Mouse (Mus musculus) thymus, postnatal 4 days (tissue): Measurements from ENCODE around the gene Tnfaip1.
A peak's percentile ranks its signal among the peaks of the same experiment; 100 is the strongest.

ENCODE experiments used
- DNase-seq: peaks from one replicate; pipeline ENCODE4 v3.0.0; 2021

Tnfaip1 gene

DNA sequence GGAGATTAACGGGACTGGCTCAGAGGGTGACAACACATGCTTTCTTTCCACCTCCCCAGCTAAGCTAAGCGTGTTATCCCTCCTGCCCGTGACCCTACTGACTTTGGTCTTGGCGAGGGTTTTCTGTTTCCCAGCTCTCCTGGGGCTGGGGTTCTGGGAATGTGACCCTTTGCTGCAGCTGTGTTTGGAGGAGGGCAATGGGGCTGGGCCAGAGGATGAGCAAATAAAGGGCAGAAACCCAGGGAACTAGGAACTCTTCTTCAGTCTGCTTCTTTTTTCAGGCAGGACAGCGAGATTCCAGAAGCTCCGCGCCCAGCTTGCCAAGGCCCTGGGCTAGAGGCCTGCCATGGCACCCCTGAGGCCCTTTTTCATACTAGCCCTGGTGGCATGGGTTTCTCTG is 37.1 kb downstream of the Tnfaip1 start, which contains the start of gene Vtn:
Gene Vtn (plus strand): TSS at position 88 of the 400 bp plus-strand sequence.
- DNase-seq, result no peak

GRCm38 (mm10) chr11:78497544-78498522 is 38.3 kb downstream of the Tnfaip1 start, which contains the start of gene Sarm1:
Sarm1 (minus strand) TSS chr11:78497754.
- peak; percentile 100 for DNase-seq

DNA sequence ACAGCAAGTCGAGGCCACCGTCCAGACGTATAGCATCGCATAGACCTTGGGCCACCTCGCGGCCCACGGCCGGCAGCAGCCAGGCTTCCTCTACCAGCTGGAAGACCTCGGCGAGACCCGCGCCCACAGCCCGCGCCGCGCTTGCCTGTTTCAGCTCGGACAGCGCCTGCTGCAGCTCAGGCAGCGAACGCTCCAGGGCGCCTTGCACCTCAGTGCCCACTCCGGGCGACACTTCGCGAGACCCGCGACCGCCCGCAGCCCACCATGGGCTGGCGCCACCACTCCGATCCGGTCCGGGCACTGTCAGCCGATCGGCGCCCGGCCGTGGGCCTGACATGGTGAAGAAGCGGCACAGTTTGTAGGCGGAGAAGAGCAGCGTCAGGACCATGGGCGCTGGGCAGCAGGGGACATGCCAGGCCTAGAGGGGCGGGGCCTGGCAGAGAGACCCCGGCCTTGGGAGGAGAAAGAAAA is 39.0 kb downstream of the Tnfaip1 start:
- DNase-seq, result peak; percentile 56

DNA sequence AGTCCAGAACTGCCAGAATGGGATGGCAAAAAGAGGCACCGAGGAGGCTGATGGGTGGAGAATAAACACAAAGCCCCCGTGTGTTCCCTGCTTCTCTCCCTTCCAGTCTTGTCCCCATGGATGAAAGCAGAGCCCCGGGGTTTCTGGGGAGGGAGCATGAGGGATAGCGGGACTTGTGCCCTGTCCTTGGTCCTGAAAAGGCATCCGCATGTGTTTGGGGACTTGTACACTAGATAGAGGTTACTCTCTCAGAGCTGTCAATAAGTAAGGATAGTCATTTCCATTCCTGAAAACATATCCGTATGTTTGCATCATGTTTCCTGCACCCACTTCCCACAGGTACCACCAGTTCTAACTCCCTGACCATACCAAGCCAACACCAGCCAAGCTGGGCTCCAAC is 40.2 kb downstream of the Tnfaip1 start:
- DNase-seq, result peak; percentile 56

DNA sequence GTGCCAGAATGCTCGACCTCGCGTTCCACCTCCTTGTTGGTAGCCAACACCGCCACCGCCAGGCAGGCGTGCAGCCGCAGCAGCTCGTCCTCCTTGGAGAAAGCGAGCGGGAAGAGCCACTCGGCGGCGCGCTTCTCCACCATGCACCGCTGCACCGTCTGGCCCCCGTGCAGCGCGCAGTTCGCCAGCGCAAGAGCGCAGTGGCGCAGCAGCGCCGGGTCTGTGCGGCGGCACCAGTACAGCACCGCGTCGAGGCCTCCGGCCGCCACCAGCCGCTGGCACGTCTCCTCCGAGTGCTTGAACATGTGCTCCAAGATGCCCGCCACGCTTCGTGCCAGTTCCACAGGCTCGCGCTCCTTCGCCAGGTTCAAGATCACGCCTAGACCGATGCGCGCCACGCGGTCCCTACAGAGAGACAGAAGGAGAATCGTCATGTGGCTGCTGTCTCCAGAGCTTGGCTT is 45.3 kb downstream of the Tnfaip1 start:
- peak; percentile 60 for DNase-seq

DNA sequence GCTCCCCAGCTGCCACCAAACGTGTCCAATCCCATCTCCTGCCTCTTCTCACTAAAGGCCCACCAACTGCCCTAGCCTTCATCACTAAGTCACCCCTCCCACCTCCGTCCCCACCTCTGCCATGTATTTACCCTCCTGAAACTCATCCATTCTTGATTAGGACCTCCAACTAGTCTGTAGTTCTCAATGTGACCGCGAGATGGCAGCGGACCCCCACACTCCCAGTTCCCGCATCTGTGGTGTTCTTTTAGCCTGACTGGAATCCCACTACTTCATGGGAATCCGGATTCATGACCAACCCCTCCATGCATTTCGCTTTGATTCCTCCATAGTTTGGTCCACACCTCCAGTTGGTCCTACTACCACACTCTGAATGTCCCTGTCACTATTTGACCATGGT is 48.0 kb downstream of the Tnfaip1 start:
- peak; percentile 80 for DNase-seq

DNA sequence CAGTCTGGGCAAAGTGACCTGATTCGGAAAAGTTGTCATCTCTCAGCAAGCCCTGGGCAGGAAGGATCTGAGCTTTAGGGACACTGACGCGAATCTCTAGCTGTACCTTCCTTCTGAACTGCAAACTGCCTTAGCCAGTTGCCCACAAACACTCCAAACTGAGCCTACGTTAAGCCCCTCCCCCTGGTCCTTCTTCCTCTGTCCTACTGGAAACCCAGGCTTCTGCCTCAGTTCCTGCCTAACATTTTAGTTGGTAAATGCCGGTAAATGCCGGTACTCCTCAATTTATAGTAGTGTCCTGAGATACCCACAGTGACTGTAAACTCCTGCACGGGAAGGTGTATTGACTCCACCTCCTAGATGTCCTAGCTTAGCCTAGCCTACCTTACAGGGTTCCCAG is 52.5 kb downstream of the Tnfaip1 start:
- no peak for DNase-seq

DNA sequence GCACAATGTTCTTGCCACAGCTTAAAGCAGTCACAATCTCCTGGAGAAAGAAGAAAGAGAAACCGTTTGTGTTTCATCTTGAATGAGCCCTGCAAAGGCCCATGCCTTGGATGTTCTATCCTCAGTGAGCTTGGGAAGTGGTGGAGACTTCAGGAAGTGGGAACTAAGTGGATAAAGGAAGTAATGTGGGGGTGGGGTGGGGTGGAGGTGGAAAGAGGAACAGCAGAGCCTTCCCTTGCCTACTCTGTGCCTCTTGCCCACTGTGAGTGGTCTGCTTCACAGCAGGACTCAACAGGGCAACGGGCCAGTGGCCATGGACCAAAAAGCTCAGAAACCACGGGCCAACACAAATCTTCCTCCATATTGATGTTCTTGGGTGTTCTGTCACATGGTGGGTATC is 60.8 kb downstream of the Tnfaip1 start:
- DNase-seq, result no peak
